Mouse (Mus musculus) cerebellum, adult 2 months (tissue): Measurements from ENCODE around the gene Slc26a1. TPM values are rescaled to one million over a fixed set of nuclear protein-coding genes. Genes with fewer than 3 reads are reported as not detected.

Experiments used
- DNase-seq, 2 experiments: peaks; one replicate each; pipeline ENCODE4 v3.0.0; 2021
- H3K27ac ChIP-seq: fragments of 200-500 bp; 2 replicates; pipeline ENCODE4 v1.5.1; 2012; ENCODE audit warnings: low read length, control low read depth, inconsistent platforms; ENCODE audit not compliant: insufficient read depth
- H3K27me3 ChIP-seq: fragments of 200-500 bp; 2 replicates; pipeline ENCODE4 v1.6.1; 2012; ENCODE audit warnings: inconsistent platforms, mild to moderate bottlenecking, low read length, moderate library complexity; ENCODE audit not compliant: control insufficient read depth, insufficient read depth
- H3K4me1 ChIP-seq: fragments of 200-500 bp; 2 replicates; pipeline ENCODE4 v1.6.1; 2011; ENCODE audit warnings: low read length; ENCODE audit not compliant: control insufficient read depth, insufficient read depth
- H3K4me3 ChIP-seq: fragments of 200-500 bp; replicated peaks from 2 replicates; pipeline ENCODE3; 2011; ENCODE audit warnings: mild to moderate bottlenecking, low read depth, low read length, control low read depth; ENCODE audit not compliant: insufficient read depth
- CTCF ChIP-seq: fragments of 200-500 bp; IDR thresholded peaks from 2 replicates; pipeline ENCODE4 v1.5.1; 2011; ENCODE audit warnings: low read depth, mild to moderate bottlenecking, control low read depth, low read length, moderate library complexity, borderline replicate concordance; ENCODE audit not compliant: insufficient read depth
- POLR2A ChIP-seq: fragments of 200-500 bp; IDR thresholded peaks from 2 replicates; pipeline ENCODE4 v1.6.1; 2011; ENCODE audit warnings: low read length, control low read depth, borderline replicate concordance; ENCODE audit not compliant: insufficient read depth
- WGBS: fragments of 180-500 bp; shearing (Covaris S2); methylation state at CpG from one replicate; pipeline ENCODE4 v1.1.7; 2018; 5-methylcytosine and 5-hydroxymethylcytosine counted together
- polyA plus RNA-seq: library from polyadenylated mRNA; depleted of rRNA; stranded (reverse); fragments of >200 nt; gene quantifications from 2 replicates; pipeline ENCODE4 v1.2.3, GENCODE M21; 2012

Slc26a1 gene
- polyA plus RNA-seq, 1 experiment: 1.7 TPM

DNA sequence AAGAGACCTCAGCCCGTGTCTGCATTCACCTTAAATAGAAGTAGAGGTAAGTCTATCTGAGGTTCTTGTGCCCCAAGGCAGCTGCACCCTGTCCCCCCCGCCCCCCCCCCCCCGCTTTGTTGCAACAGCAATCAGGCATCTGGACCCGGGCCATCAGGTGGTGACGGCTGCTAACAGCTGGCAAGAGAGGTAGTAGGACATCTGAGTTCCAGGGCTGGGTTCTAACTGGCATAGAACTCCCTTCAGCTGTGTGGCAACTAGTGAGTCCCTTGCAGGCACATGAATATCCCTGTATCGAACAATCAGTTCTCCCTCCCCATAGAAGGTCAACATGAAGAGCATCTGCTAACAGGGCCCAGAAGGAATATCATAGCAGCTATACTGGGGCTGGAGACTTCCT is 36.6 kb upstream of the Slc26a1 start:
- TF ChIP-seq CTCF (no peak), POLR2A (no peak)
- H3K4me3 ChIP-seq: no peak overlapping the region
- WGBS: 80% methylated on average over 6 of the region's 6 CpGs
- H3K27me3 ChIP-seq: no peaks in the 10 kb centered on the region
- DNase-seq: no peak
- no peaks in the 10 kb centered on the region for H3K4me1 ChIP-seq
- no peak overlapping the region for H3K27ac ChIP-seq

DNA sequence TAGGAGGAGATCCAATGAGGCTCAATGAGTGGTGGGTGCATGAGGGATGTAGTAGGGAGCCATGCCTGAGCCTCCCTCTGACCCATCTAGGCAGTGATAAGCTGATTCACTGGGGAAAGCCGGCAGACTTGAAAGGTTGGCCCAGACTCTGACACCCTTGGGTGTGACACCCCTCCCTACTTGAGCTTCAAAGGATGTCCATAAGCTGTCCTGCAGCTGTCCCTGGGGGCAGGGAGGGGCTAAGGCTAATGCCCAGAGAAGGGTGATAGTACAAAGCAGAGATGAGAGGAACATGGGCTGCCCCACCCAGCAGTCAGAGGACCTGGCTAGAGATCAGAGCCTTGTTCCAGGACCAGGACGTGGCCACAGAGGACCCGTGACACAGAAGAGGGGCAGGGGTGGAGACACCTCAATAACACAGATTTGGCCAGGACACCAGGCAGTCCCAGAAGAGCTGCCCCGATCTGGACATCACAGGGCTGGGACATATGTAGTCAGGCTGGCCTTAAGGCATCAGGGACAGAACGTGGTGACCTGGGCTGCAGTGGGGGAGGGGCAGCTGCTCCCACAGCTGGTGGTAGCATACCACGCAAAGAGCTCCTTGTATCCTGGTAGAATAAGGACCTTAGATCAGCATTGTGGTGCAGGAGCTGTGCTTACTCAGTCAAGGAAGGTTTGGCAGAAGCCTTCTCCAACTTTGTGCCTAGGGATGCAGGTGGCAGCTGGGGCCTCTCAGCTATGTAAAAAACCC is 33.8 kb upstream of the Slc26a1 start:
- Histone ChIP-seq H3K27me3 (no peaks in the 10 kb centered on the region), H3K4me1 (no peaks in the 10 kb centered on the region), H3K27ac (no peak overlapping the region), H3K4me3 (no peak overlapping the region)
- no peak for TF ChIP-seq POLR2A
- no peak for TF ChIP-seq CTCF
- 61% methylated on average over 6 of the region's 6 CpGs for WGBS
- no peak for DNase-seq

DNA sequence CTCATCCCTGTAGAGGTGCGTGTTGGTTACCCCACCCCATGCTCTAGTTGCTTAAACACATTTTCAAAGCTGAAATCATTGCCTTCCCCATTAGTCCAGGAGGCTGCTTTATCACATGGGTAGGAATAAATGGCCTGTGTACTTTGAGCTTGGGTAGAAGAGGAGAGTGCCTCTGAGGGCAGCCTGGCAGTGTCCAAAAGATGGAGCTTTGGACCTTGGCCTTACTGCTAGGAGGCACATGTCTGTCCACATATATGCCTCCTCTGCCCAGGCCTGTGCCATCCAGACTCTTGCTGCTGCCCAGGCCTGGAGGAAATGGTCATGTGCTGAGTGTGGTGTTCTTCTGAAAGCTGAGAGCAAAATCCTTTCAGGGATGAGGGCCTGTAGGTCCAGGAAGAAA is 33.0 kb upstream of the Slc26a1 start:
- DNase-seq: no peak
- no peak overlapping the region for H3K27ac ChIP-seq
- no peaks in the 10 kb centered on the region for H3K27me3 ChIP-seq
- no peak overlapping the region for H3K4me3 ChIP-seq
- no peak for TF ChIP-seq POLR2A
- no peak for TF ChIP-seq CTCF
- no peaks in the 10 kb centered on the region for H3K4me1 ChIP-seq
- 98% methylated on average over 1 of the region's 1 CpGs for WGBS

DNA sequence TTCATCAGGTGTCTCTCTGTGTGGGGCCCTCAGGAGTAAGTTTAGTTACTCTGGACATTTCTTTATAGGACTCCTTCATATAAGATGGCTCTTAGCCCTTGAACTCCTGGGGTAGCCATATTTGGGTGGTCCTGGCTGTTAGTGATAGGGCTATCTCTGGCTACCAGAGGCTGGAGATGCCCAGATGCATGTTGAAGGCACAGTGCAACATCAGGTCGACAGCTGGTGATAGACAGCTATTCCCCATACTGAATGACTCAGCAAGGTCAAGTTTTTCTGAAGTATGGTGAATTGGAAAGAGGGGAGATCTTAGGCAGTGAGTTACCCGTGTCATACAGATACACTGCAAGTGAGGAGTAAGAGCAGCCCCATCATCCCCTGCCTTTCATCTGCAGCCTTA is 32.4 kb upstream of the Slc26a1 start:
- H3K27ac ChIP-seq: no peak overlapping the region
- TF ChIP-seq POLR2A: no peak
- no peak for TF ChIP-seq CTCF
- H3K4me1 ChIP-seq: no peaks in the 10 kb centered on the region
- WGBS: 79% methylated on average over 2 of the region's 2 CpGs
- DNase-seq: no peak
- H3K4me3 ChIP-seq: no peak overlapping the region
- H3K27me3 ChIP-seq: no peaks in the 10 kb centered on the region

DNA sequence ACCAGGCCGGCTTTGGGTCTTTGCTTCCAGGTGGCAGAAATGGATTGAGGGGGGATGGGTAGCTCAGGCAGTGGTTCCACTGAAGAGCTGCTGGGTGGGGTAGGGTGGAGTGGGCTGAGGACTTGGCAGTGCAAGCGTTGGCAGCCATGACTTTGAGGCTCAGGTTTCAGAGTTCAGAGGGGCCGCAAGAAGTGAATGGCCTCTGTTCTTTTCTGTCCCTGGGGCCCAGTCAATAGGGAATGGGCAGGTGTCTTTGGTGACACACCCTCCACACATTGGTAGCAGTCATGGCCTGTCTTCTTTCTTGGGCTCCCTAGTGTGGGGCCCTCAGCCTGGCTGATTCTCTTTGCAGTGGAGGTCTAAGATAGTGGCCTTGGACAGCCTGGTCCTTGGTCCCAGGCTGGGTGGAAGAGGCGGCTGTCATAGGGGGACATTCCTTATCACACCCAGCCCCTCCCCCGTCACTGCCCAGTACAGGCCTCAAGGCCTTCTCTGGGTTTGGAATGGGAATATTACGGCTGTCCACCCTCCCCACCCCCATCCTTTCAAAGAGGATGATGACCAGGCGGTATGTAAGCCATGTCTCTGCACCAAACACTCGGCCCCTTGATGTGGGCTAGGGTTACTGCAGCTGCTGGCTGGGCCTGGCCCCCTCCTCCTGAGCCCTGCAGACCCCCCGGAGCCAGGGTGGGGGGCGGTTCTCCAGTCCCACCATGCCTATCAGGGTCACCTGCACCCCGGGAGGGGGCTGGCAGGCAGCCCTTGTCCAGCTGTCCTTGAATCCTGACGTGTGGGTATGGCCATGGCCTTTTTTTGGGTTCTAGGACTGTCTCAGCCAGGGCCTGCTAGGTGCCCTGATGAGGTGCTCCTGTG is 28.6 kb upstream of the Slc26a1 start:
- no peak for TF ChIP-seq CTCF
- TF ChIP-seq POLR2A: no peak
- H3K27me3 ChIP-seq: no peaks in the 10 kb centered on the region
- no peak for DNase-seq
- 73% methylated on average over 12 of the region's 12 CpGs for WGBS
- no peak overlapping the region for H3K4me3 ChIP-seq
- H3K4me1 ChIP-seq: no peaks in the 10 kb centered on the region
- no peak overlapping the region for H3K27ac ChIP-seq

DNA sequence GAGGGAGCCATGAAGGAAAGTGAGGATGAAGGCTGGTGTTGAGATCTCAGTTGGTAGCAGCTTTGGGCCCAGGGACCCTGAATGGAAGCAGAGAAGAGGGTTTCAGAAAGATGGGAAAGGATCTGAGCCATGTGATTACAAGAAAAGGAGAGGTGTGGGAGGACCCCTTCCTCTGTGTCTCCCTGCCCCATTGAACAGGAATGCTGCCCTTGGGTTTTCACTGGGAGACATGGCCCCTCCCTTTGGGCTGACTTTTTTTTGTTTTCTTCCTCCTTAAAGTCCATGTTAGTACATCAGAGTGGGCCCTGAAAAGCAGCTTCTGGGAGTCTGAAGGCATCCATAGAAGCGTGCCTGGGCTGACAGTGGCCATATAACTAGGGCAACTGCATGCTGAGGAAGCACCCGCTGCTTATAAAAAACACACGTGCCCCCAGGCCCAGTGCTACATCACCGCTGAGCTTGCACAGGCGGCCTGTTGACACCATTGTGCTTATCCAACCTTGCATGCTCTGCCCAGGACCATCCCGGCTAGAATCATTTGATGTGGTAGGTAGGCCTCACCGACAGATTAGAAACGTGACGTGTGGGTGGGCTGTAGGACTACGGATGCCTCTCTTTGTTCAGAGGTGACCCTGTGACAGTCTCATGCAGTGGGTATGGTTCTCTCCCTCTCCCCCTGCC is 26.1 kb upstream of the Slc26a1 start:
- no peak for DNase-seq
- no peak for TF ChIP-seq POLR2A
- TF ChIP-seq CTCF: no peak
- no peaks in the 10 kb centered on the region for H3K4me1 ChIP-seq
- no peak overlapping the region for H3K4me3 ChIP-seq
- H3K27ac ChIP-seq: no peak overlapping the region
- WGBS: 64% methylated on average over 10 of the region's 10 CpGs
- no peaks in the 10 kb centered on the region for H3K27me3 ChIP-seq

DNA sequence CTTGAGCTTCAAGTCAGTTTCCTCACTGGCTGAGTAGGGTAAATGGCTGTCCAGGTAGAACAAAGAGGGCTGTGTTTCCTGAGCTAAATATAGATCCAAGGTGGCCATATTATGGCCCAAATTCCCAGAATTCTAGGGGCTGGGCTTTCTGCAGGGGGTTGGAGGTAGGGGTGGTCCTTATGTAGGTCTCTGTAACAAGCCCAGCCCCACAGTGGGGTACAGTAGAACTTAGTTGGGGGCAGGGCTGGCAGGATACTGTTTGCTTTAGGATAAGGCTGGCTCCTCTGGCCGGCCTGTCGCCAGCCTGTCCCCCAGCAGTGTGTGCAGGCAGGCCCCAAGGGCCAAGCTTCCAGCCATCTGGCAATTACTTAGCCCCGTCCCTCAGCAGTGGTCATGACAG is 25.0 kb upstream of the Slc26a1 start:
- Histone ChIP-seq H3K27ac (no peak overlapping the region), H3K4me3 (no peak overlapping the region), H3K4me1 (no peaks in the 10 kb centered on the region), H3K27me3 (no peaks in the 10 kb centered on the region)
- 40% methylated on average over 3 of the region's 3 CpGs for WGBS
- DNase-seq: no peak
- TF ChIP-seq POLR2A (no peak), CTCF (no peak)

DNA sequence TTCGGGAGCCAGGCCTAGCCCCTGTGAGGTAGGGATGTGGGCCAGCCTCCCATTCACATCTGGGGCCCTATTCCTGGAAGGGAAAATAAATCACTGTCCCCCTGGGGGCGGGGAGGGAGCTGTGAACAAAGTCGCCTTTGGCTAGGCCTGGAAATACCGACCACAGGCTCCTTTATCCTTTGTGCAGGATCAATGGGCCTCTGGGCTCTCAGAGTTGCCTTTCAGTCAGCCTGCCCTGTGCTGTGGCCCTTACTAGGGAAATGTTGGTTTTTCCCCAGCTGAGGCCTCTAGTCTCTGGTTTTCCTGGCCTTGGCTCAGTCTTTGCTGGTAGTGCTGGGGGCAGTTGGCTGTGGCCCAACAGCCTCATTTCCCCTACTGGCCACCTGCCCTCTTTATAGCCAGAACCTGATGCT is 22.0 kb upstream of the Slc26a1 start:
- no peaks in the 10 kb centered on the region for H3K4me1 ChIP-seq
- H3K4me3 ChIP-seq: no peak overlapping the region
- 61% methylated on average over 4 of the region's 4 CpGs for WGBS
- no peak overlapping the region; the same call in 1 of the 2 replicates for H3K27ac ChIP-seq
- DNase-seq: peak in 1 of 2 experiments; percentile 43
- H3K27me3 ChIP-seq: peaks cover 4% of the 10 kb centered on the region; the same call in 1 of the 2 replicates
- no peak for TF ChIP-seq CTCF
- no peak for TF ChIP-seq POLR2A
